Mouse (Mus musculus) liver, embryonic 15.5 days (tissue): ENCODE data around the gene Ccdc106. TPM values are rescaled to one million over a fixed set of nuclear protein-coding genes. Genes with fewer than 3 reads are reported as not detected.

ENCODE experiments used
- ATAC-seq: fragments of 200-750 bp; cut with Nextera tagmentation; 2 replicates; pipeline ENCODE4 v1.8.0; 2017; ENCODE audit warnings: moderate number of reproducible peaks, mild to moderate bottlenecking, moderate library complexity; ENCODE audit not compliant: insufficient read depth
- H3K27ac ChIP-seq: fragments of 300-500 bp; sonication (generic); replicated peaks from 2 replicates; pipeline ENCODE4 v1.5.1; 2015; ENCODE audit warnings: mild to moderate bottlenecking, inconsistent platforms
- H3K27me3 ChIP-seq: fragments of 300-500 bp; sonication (generic); 2 replicates; pipeline ENCODE4 v1.6.1; 2015; ENCODE audit warnings: mild to moderate bottlenecking, inconsistent platforms
- H3K36me3 ChIP-seq: fragments of 300-500 bp; sonication (generic); replicated peaks from 2 replicates; pipeline ENCODE4 v1.6.1; 2015; ENCODE audit warnings: moderate library complexity, mild to moderate bottlenecking, inconsistent platforms
- H3K4me1 ChIP-seq: fragments of 300-500 bp; sonication (generic); replicated peaks from 2 replicates; pipeline ENCODE4 v1.6.1; 2015; ENCODE audit warnings: inconsistent platforms
- H3K4me2 ChIP-seq: fragments of 300-500 bp; sonication (generic); 2 replicates; pipeline ENCODE4 v1.6.1; 2015; ENCODE audit warnings: moderate library complexity, mild to moderate bottlenecking, inconsistent platforms
- H3K4me3 ChIP-seq: fragments of 300-500 bp; sonication (generic); replicated peaks from 2 replicates; pipeline ENCODE4 v1.5.1; 2015; ENCODE audit warnings: mild to moderate bottlenecking, inconsistent platforms
- H3K9ac ChIP-seq: fragments of 300-500 bp; sonication (generic); 2 replicates; pipeline ENCODE4 v1.6.1; 2015; ENCODE audit warnings: moderate library complexity, mild to moderate bottlenecking, inconsistent platforms
- H3K9me3 ChIP-seq: fragments of 300-500 bp; sonication (generic); replicated peaks from 2 replicates; pipeline ENCODE4 v1.6.1; 2016; ENCODE audit warnings: inconsistent platforms
- WGBS: fragments of 180-500 bp; shearing (Covaris S2); methylation state at CpG from one replicate; pipeline ENCODE4 v1.1.7; 2015; ENCODE audit warnings: mixed read lengths; ENCODE audit not compliant: insufficient replicate concordance; 5-methylcytosine and 5-hydroxymethylcytosine counted together
- polyA plus RNA-seq: library from polyadenylated mRNA; unstranded; fragments of >200 nt; fragmentation: Nextera tagmentation; extraction: Ambion mirVana; gene quantifications from 2 replicates; pipeline ENCODE4 v1.2.1, GENCODE M21; 2015

Ccdc106 gene
- polyA plus RNA-seq, 1 experiment from 2014 or later, result 0.40 TPM

DNA sequence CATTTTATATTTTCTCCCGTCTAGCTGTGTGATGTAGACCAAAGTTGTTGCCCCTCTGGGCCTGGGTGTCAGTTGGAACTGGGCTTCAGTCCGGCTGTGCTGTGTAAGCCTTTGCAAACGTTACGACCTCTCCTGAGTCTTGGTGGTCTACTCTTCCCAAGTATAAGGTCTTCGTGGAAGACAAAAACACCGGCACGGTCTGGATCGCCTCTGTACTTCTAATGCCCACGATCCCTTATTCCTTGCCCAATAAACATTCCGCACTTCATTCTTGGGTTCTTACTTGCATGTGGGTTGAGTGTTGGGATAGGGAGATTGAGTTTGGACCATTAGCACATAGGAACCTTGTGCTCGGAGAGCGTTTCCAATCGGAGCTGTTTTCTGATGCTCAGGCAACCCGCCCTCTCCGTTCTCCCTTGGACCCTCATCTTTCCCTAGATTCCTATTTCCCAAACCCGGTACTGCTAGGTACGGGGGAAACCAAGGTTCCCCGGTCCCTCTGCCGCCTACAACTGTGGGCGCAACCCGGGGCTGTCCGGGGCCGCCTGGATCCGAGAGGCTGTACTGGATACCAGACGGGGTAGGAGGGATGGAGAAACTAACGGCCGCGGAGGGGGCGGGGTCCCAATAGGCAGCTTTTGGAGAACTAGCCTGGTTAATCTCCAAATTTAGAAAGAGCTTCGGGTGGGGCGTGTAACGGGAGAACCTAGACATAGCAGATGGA, 33.3 kb downstream of the Ccdc106 start:
- Histone ChIP-seq H3K27ac (no peak overlapping the region), H3K36me3 (no peaks in the 10 kb centered on the region), H3K4me2 (peak overlapping the region; percentile 47), H3K4me1 (peaks cover 27% of the 10 kb centered on the region), H3K27me3 (peaks cover 100% of the 10 kb centered on the region), H3K4me3 (peak overlapping the region; percentile 44), H3K9ac (no peak overlapping the region), H3K9me3 (no peaks in the 10 kb centered on the region)
- 9% methylated on average over 32 of the region's 32 CpGs for WGBS
- no peak for ATAC-seq

DNA sequence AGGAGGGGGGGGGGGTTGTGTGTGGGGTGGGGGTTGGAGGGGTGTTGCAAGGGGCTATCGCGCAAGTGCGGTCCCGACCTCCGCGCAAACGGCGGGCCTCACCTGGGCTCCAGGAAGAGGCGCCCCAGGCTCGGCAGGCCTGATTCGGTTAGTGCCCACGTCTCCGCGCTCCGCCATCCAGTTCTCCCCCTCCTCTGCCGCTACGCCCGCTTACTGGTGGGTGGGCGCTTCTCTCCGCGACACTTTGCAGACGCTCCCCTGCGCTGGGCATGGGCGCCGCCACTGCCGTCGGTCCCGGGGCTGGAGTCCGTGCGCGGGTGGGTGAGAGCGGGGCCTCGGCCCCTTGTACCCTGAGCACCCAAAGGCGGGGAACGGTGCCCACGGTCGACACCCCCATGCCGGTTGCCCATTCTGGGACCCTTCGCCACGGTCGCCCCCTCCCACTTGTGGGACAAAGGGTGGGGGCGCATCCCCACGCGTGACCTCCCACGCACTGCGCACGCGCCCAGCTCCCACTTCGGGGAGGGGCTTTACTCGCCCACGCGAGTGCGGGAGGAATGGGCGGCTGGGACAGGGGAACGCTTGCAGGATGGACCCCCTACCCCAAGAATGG, 36.4 kb downstream of the Ccdc106 start:
- ATAC-seq, result no peak
- H3K9me3 ChIP-seq, result no peaks in the 10 kb centered on the region
- peaks cover 33% of the 10 kb centered on the region for H3K4me1 ChIP-seq
- H3K9ac ChIP-seq, result no peak overlapping the region
- H3K27me3 ChIP-seq, result peaks cover 80% of the 10 kb centered on the region
- H3K4me3 ChIP-seq, result peak overlapping the region; percentile 16; the same call in 1 of the 2 replicates
- H3K36me3 ChIP-seq, result no peaks in the 10 kb centered on the region
- 4% methylated on average over 55 of the region's 55 CpGs for WGBS
- H3K4me2 ChIP-seq, result peak overlapping the region; percentile 52
- no peak overlapping the region for H3K27ac ChIP-seq

GRCm38 (mm10) chr7:5057381-5057780, 37.0 kb downstream of the Ccdc106 start:
- Histone ChIP-seq H3K9me3 (no peaks in the 10 kb centered on the region), H3K4me1 (peaks cover 31% of the 10 kb centered on the region), H3K36me3 (no peaks in the 10 kb centered on the region), H3K4me3 (no peak overlapping the region), H3K27me3 (peaks cover 73% of the 10 kb centered on the region), H3K9ac (no peak overlapping the region), H3K4me2 (no peak overlapping the region), H3K27ac (no peak overlapping the region)
- ATAC-seq, result no peak
- 32% methylated on average over 8 of the region's 8 CpGs for WGBS

DNA sequence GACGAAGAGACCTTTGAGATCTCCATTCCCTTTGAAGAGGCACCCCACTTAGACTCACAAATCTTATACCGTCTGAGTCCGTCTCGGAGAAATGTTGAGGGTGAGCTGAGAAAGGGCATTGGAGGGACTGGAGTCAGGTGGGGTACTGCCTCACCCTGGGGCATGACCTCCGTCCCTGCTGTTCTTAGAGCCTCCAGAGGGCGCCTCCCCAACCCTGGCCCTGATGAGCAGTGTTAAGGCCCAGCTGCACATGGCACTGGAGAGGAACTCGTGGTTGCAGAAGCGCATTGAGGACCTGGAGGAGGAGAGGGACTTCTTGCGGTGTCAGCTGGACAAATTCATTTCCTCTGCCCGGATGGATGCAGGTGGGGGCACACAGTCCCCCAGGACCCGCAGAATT, 37.5 kb downstream of the Ccdc106 start:
- Histone ChIP-seq H3K27me3 (peaks cover 69% of the 10 kb centered on the region), H3K9ac (no peak overlapping the region), H3K4me1 (peaks cover 27% of the 10 kb centered on the region), H3K4me3 (no peak overlapping the region), H3K4me2 (no peak overlapping the region), H3K9me3 (no peaks in the 10 kb centered on the region), H3K27ac (no peak overlapping the region), H3K36me3 (no peaks in the 10 kb centered on the region)
- WGBS, result 27% methylated on average over 11 of the region's 11 CpGs
- ATAC-seq, result no peak

- ATAC-seq, result no peak
- Histone ChIP-seq H3K4me2 (no peak overlapping the region), H3K27ac (no peak overlapping the region), H3K9me3 (no peaks in the 10 kb centered on the region), H3K4me3 (no peak overlapping the region), H3K27me3 (peaks cover 61% of the 10 kb centered on the region), H3K4me1 (peaks cover 30% of the 10 kb centered on the region), H3K9ac (no peak overlapping the region), H3K36me3 (no peaks in the 10 kb centered on the region)
- 67% methylated on average over 1 of the region's 1 CpGs for WGBS
These were observed 38.3 kb downstream of the Ccdc106 start for GRCm38 (mm10) chr7:5058631-5059030.

DNA sequence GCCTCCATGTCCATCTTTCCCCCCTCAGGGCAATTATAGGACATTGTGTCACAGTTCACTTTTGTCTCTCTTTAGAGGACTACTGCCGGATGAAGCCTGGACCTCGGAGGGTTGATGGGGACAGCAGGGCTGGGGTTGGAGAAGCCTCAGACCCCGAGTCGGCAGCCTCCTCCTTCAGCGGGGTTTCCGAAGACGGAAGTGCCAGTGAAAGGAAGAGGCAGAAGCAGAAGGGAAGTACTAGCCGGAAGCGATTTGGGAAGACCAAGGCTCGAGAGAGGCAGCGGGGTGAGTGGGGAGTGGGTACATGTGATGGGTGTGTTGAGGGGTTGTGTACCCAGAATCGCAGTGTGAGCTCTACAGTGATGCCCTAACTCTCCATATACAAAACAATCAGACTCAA, 39.1 kb downstream of the Ccdc106 start:
- H3K27ac ChIP-seq, result no peak overlapping the region
- WGBS, result 83% methylated on average over 12 of the region's 12 CpGs
- H3K9ac ChIP-seq, result no peak overlapping the region
- H3K9me3 ChIP-seq, result no peaks in the 10 kb centered on the region
- H3K4me2 ChIP-seq, result no peak overlapping the region
- no peak for ATAC-seq
- peaks cover 38% of the 10 kb centered on the region for H3K4me1 ChIP-seq
- H3K36me3 ChIP-seq, result no peaks in the 10 kb centered on the region
- peaks cover 53% of the 10 kb centered on the region for H3K27me3 ChIP-seq
- H3K4me3 ChIP-seq, result no peak overlapping the region

GRCm38 (mm10) chr7:5060239-5060731, 39.9 kb downstream of the Ccdc106 start:
- 2% methylated on average over 27 of the region's 27 CpGs for WGBS
- Histone ChIP-seq H3K36me3 (peaks cover 2% of the 10 kb centered on the region; the same call in 1 of the 2 replicates), H3K4me2 (peak overlapping the region; percentile 98), H3K9me3 (no peaks in the 10 kb centered on the region), H3K9ac (peak overlapping the region; percentile 93), H3K27me3 (peaks cover 44% of the 10 kb centered on the region), H3K4me3 (peak overlapping the region; percentile 83), H3K4me1 (peaks cover 44% of the 10 kb centered on the region), H3K27ac (peak overlapping the region; percentile 99)
- ATAC-seq, result no peak

GRCm38 (mm10) chr7:5060944-5061773, 40.8 kb downstream of the Ccdc106 start:
- H3K9ac ChIP-seq, result peak overlapping the region; percentile 93
- under 1% methylated on average over 60 of the region's 60 CpGs for WGBS
- peak overlapping the region; percentile 98 for H3K4me2 ChIP-seq
- H3K9me3 ChIP-seq, result no peaks in the 10 kb centered on the region
- peaks cover 11% of the 10 kb centered on the region for H3K36me3 ChIP-seq
- peak overlapping the region; percentile 99 for H3K27ac ChIP-seq
- ATAC-seq, result peak; percentile 87
- peaks cover 53% of the 10 kb centered on the region for H3K4me1 ChIP-seq
- H3K4me3 ChIP-seq, result peak overlapping the region; percentile 83
- peaks cover 36% of the 10 kb centered on the region for H3K27me3 ChIP-seq

GRCm38 (mm10) chr7:5061774-5062359, 41.5 kb downstream of the Ccdc106 start, which contains the start of gene U2af2:
TSS of gene U2af2 (plus strand) at chr7:5062143.
- Histone ChIP-seq H3K27me3 (peaks cover 29% of the 10 kb centered on the region), H3K4me3 (peak within 1 kb of the TSS; percentile 83), H3K27ac (peak within 1 kb of the TSS; percentile 99), H3K4me2 (peak within 1 kb of the TSS; percentile 98), H3K36me3 (peaks cover 18% of the 10 kb centered on the region), H3K9ac (peak within 1 kb of the TSS; percentile 93), H3K9me3 (no peaks in the 10 kb centered on the region), H3K4me1 (peaks cover 56% of the 10 kb centered on the region)
- peak; percentile 75 for ATAC-seq
- under 1% methylated on average over 65 of the region's 65 CpGs for WGBS

DNA sequence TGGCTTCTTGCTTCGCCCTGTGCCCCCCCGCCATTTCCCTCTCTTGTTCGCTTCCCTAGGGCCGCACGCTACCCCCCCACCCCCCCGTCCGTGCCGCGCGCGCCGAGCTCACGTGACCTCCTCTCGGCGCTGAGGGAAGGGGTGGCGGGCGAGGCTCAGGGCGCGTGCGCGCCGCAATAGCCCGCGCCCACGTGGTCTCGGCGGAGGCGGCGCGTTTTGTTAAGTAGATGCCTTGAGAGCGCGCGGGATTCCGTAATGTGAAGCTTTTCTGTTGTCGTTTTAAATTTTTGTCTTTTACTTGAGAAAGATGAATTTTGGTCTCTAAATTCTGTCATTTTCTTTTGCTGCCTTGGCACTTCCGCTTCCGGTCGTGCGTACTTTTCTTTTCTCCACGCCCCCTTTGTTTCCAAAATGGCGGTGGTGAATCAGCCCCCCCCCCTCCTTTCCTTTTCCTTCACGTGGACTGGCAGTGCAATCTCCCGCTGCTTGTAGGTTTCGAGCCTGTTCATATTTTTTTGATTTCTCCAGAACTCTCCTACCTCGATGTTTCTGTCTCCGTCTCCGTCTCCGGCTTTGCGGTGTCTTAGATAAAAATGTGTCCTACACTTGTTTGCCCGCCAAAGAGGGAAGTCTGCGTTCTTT, 42.1 kb downstream of the Ccdc106 start:
- H3K4me3 ChIP-seq, result peak overlapping the region; percentile 83
- H3K4me1 ChIP-seq, result peaks cover 60% of the 10 kb centered on the region
- H3K9ac ChIP-seq, result peak overlapping the region; percentile 74
- H3K4me2 ChIP-seq, result peak overlapping the region; percentile 98
- peaks cover 22% of the 10 kb centered on the region for H3K27me3 ChIP-seq
- H3K9me3 ChIP-seq, result no peaks in the 10 kb centered on the region
- peak; percentile 54 for ATAC-seq
- peak overlapping the region; percentile 99 for H3K27ac ChIP-seq
- whole genome bisulfite sequencing, result 0% methylated on average over 51 of the region's 51 CpGs
- peaks cover 24% of the 10 kb centered on the region for H3K36me3 ChIP-seq
